Mouse (Mus musculus) G1E (cell line): ENCODE results near the gene Hp1bp3. TPM values are rescaled to one million over a fixed set of nuclear protein-coding genes. Genes with fewer than 3 reads are reported as not detected.

ENCODE experiments used
- ATAC-seq: 2 replicates; pipeline ENCODE4 v1.8.0; 2016; ENCODE audit warnings: mild to moderate bottlenecking; ENCODE audit not compliant: insufficient number of reproducible peaks, poor library complexity, low FRiP score, severe bottlenecking; ENCODE audit errors: extremely low read depth
- DNase-seq: peaks from one replicate; pipeline ENCODE4 v3.0.0; 2012; ENCODE audit warnings: low spot score
- H3K27me3 ChIP-seq: 2 replicates; pipeline ENCODE4 v1.6.1; 2012; ENCODE audit warnings: mild to moderate bottlenecking, low read length, inconsistent platforms; ENCODE audit not compliant: insufficient read depth
- H3K36me3 ChIP-seq: replicated peaks from 2 replicates; pipeline ENCODE3; 2012; ENCODE audit warnings: mild to moderate bottlenecking, inconsistent platforms
- H3K4me1 ChIP-seq: 2 replicates; pipeline ENCODE4 v1.6.1; 2012; ENCODE audit warnings: low read depth, low read length, inconsistent platforms, mixed read lengths; ENCODE audit not compliant: insufficient read depth
- H3K4me3 ChIP-seq: 2 replicates; pipeline ENCODE4 v1.5.1; 2012; ENCODE audit warnings: low read depth, mild to moderate bottlenecking, inconsistent platforms, low read length, moderate library complexity, mixed read lengths
- H3K9me3 ChIP-seq: replicated peaks from 2 replicates; pipeline ENCODE4 v1.6.1; 2012; ENCODE audit warnings: inconsistent platforms
- CTCF ChIP-seq: IDR thresholded peaks from 2 replicates; pipeline ENCODE4 v1.5.1; 2012; ENCODE audit warnings: low read depth, low read length, inconsistent platforms, mixed read lengths
- GATA1 ChIP-seq: IDR thresholded peaks from 2 replicates; pipeline ENCODE4 v1.6.1; 2012; ENCODE audit warnings: borderline replicate concordance, low read length, inconsistent platforms, mixed read lengths
- GATA2 ChIP-seq: IDR thresholded peaks from 2 replicates; pipeline ENCODE4 v1.6.1; 2012; ENCODE audit warnings: low read depth, low read length, inconsistent platforms, borderline replicate concordance
- POLR2AphosphoS5 ChIP-seq: IDR thresholded peaks from 2 replicates; pipeline ENCODE4 v1.6.1; 2012; ENCODE audit warnings: low read depth, low read length, inconsistent platforms; ENCODE audit not compliant: insufficient replicate concordance
- TAL1 ChIP-seq: conservative IDR thresholded peaks from 2 replicates; pipeline ENCODE4 v1.6.1; 2012; ENCODE audit warnings: low read depth, low read length, inconsistent platforms, mixed read lengths
- polyA plus RNA-seq: library from polyadenylated mRNA; stranded (reverse); fragments of >175 nt; gene quantifications from 2 replicates; pipeline ENCODE4 v1.2.3, GENCODE M21; 2012
- total RNA-seq, 2 experiments: library from RNA; stranded (forward) in 1 of 2; stranded (reverse) in 1 of 2; fragments of 200-1000 nt in 1 of 2; fragments of >200 nt in 1 of 2; fragmentation: Nextera tagmentation in 1 of 2; gene quantifications; 2 replicates each; pipeline ENCODE4 v1.2.3; 2014 to 2017

Gene Hp1bp3
- total and polyA plus RNA-seq, 3 experiments: 41.6 to 216 (median 127) TPM

DNA sequence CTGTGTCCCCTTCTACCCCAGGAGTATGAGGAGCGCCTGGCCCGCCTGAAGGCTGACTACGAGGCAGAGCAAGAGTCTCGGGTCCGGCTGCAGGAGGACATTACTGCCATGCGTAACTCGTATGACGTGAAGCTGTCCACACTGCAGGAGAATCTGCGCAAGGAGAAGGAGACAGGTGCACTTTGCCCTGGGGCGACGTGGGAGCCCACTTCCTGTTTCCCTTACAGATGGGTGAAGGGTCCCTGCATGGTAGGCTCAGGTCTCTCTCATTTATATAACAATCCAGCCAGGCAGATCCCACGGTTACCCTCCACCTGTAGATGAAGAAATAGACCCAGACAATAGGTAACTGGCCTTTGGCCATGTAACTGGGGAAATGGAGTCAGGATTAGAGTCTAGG lies 70.3 kb downstream of the Hp1bp3 start:
- TF ChIP-seq TAL1 (no peak), GATA1 (no peak), POLR2AphosphoS5 (no peak), GATA2 (no peak), CTCF (no peak)
- Histone ChIP-seq H3K27me3 (peaks cover 43% of the 10 kb centered on the region), H3K4me1 (no peaks in the 10 kb centered on the region), H3K4me3 (no peak overlapping the region), H3K36me3 (no peaks in the 10 kb centered on the region), H3K9me3 (no peaks in the 10 kb centered on the region)
- ATAC-seq (no peak), DNase-seq (no peak)

DNA sequence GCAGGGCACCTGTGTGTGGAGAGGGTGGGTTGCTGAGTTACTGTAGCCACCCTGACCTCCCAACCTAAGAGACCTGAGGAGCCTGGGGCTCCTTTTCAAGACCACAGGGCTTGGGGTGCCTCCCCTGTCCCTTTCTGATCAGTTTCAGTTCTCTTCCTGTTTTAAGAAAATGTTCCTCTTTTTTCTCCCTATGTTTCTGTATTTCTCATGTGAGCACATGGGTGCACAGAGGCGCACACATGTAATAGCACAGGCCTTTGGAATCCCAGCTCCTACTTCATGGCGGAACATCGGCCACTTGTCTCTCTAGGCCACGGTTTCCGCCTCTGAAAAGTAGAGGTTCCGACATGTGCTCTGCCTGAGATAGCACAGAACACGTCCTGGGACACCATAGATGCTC lies 72.6 kb downstream of the Hp1bp3 start:
- no peak overlapping the region for H3K4me3 ChIP-seq
- no peaks in the 10 kb centered on the region for H3K4me1 ChIP-seq
- H3K27me3 ChIP-seq: peaks cover 57% of the 10 kb centered on the region
- no peak for ATAC-seq
- no peak for TF ChIP-seq GATA2
- TF ChIP-seq TAL1: no peak
- TF ChIP-seq CTCF: no peak
- no peak for TF ChIP-seq POLR2AphosphoS5
- TF ChIP-seq GATA1: no peak
- no peaks in the 10 kb centered on the region for H3K36me3 ChIP-seq
- no peaks in the 10 kb centered on the region for H3K9me3 ChIP-seq
- DNase-seq: no peak

DNA sequence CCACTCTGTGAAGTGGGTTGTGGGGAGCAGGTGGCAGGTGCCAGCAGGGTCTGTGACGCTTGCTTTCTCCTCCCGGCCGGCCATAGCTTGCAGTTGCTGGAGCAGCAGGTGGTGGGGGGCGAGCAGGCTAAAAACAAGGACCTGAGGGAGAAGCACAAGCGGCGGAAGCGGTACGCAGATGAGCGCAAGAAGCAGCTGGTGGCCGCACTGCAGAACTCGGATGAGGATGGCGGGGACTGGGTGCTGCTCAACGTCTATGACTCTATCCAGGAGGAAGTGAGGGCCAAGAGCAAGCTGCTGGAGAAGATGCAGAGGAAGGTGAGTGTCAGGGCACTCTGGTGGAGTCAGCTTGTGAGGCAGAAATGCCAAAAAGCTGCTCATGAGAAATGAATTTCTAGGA lies 75.9 kb downstream of the Hp1bp3 start:
- Histone ChIP-seq H3K36me3 (no peaks in the 10 kb centered on the region), H3K9me3 (no peaks in the 10 kb centered on the region), H3K4me1 (no peaks in the 10 kb centered on the region), H3K27me3 (peaks cover 52% of the 10 kb centered on the region), H3K4me3 (no peak overlapping the region)
- ATAC-seq (no peak), DNase-seq (no peak)
- TF ChIP-seq GATA1 (no peak), CTCF (no peak), TAL1 (no peak), POLR2AphosphoS5 (no peak), GATA2 (no peak)

DNA sequence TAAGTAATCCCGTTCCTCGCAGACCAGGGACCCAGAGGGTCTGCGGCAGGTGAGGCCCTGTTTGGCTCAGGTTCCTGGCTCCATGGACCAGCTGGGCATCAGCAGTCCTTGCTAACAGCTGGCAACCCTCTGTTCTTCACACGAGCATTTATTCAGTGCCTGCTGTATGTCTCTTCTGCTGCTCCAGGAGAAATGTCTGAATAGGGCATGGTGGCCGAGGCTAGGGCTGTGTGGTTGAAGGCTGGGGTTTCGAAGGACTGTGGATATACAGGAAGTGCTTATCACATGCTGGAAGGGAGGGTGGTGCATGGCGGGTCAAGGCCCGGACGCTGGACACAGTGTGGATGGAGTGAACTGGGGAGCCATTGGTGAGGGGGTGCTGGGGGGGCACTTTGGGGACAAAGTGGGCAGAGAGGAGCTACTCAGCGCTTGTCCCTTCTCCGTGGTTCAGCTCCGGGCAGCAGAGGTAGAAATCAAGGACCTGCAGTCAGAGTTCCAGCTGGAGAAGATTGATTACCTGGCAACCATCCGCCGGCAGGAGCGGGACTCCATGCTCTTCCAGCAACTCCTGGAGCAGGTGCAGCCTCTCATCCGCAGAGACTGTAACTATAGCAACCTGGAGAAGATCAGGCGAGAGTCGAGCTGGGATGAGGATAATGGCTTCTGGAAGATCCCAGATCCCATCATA lies 77.3 kb downstream of the Hp1bp3 start:
- DNase-seq: no peak
- Histone ChIP-seq H3K9me3 (no peaks in the 10 kb centered on the region), H3K4me3 (no peak overlapping the region), H3K36me3 (no peaks in the 10 kb centered on the region), H3K27me3 (peaks cover 44% of the 10 kb centered on the region), H3K4me1 (no peaks in the 10 kb centered on the region)
- ATAC-seq: no peak
- no peak for TF ChIP-seq GATA2
- TF ChIP-seq POLR2AphosphoS5: no peak
- TF ChIP-seq CTCF: no peak
- no peak for TF ChIP-seq TAL1
- no peak for TF ChIP-seq GATA1

DNA sequence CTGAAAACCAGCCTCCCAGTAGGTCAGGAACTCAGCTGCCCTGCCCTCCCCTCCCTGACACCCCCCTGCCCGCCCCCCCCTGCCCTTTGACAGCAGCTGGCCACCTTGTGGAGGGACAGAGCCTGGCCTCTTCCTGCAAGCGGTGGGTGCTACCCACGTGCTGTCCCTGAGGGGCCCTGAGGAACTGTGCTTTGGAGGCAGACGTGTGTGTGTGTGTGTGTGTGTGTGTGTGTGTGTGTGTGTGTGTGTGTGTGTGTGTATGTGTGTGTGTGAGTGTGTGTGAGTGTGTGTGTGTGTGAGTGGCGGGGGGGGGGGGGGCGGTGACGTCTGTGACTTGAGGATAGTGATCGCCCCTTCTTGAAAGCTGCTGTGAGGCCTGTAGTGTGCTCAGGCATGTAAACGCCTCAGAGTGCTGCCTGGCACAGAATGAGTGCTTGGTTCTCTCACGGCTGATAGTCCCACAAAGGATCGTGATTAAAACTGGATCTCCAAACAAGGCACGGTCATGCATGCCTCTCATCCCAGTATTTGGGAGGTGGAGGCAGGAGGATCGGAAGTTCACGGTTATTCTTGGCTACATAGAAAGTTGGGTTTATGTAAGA lies 78.0 kb downstream of the Hp1bp3 start:
- no peaks in the 10 kb centered on the region for H3K9me3 ChIP-seq
- DNase-seq (no peak), ATAC-seq (no peak)
- TF ChIP-seq CTCF: no peak
- no peak for TF ChIP-seq GATA1
- no peak for TF ChIP-seq GATA2
- no peak for TF ChIP-seq POLR2AphosphoS5
- TF ChIP-seq TAL1: no peak
- H3K4me3 ChIP-seq: no peak overlapping the region
- H3K27me3 ChIP-seq: peaks cover 42% of the 10 kb centered on the region
- no peaks in the 10 kb centered on the region for H3K4me1 ChIP-seq
- no peaks in the 10 kb centered on the region for H3K36me3 ChIP-seq

Other genes starting within 250 kb of the Hp1bp3 start
- gene Eif4g3, start 223.3 kb upstream of the Hp1bp3 start, total RNA-seq (2014; fragmentation: Nextera tagmentation): 77.8 and 97.9 TPM in 2 replicates
- gene Eif4g3, start 223.3 kb upstream of the Hp1bp3 start, total RNA-seq (2017): 24.7 and 25.5 TPM in 2 replicates
- gene Eif4g3, start 223.3 kb upstream of the Hp1bp3 start, polyA plus RNA-seq: 72.3 and 85.9 TPM in 2 replicates
- gene Sh2d5, start 34.1 kb downstream of the Hp1bp3 start, total RNA-seq (2014; fragmentation: Nextera tagmentation): 0.68 and 2.0 TPM in 2 replicates
- 0.55 and 0.99 TPM in 2 replicates for gene Sh2d5, start 34.1 kb downstream of the Hp1bp3 start, total RNA-seq (2017)
- 0.61 and 0.81 TPM in 2 replicates for gene Sh2d5, start 34.1 kb downstream of the Hp1bp3 start, polyA plus RNA-seq
- gene Kif17, start 34.1 kb downstream of the Hp1bp3 start, total RNA-seq (2014; fragmentation: Nextera tagmentation): not detected in 2 replicates
- 0.16 TPM in 1 of 2 replicates, not detected in the other for gene Kif17, start 34.1 kb downstream of the Hp1bp3 start, total RNA-seq (2017)
- 0.13 and 0.16 TPM in 2 replicates for gene Kif17, start 34.1 kb downstream of the Hp1bp3 start, polyA plus RNA-seq
- 159 and 162 TPM in 2 replicates for gene Ddost, start 88.4 kb downstream of the Hp1bp3 start, total RNA-seq (2014; fragmentation: Nextera tagmentation)
- gene Ddost, start 88.4 kb downstream of the Hp1bp3 start, total RNA-seq (2017): 63.3 and 81.3 TPM in 2 replicates
- 93.2 and 99.4 TPM in 2 replicates for gene Ddost, start 88.4 kb downstream of the Hp1bp3 start, polyA plus RNA-seq
- gene Pink1, start 110.0 kb downstream of the Hp1bp3 start, total RNA-seq (2014; fragmentation: Nextera tagmentation): 9.3 and 15.0 TPM in 2 replicates
- 19.4 and 27.0 TPM in 2 replicates for gene Pink1, start 110.0 kb downstream of the Hp1bp3 start, total RNA-seq (2017)
- gene Pink1, start 110.0 kb downstream of the Hp1bp3 start, polyA plus RNA-seq: 26.5 and 30.1 TPM in 2 replicates
- not detected in 2 replicates for gene Cda, start 151.7 kb downstream of the Hp1bp3 start, total RNA-seq (2014; fragmentation: Nextera tagmentation)
- gene Cda, start 151.7 kb downstream of the Hp1bp3 start, total RNA-seq (2017): not detected in 2 replicates
- gene Cda, start 151.7 kb downstream of the Hp1bp3 start, polyA plus RNA-seq: not detected in 2 replicates
- not detected in 2 replicates for gene Fam43b, start 180.2 kb downstream of the Hp1bp3 start, total RNA-seq (2014; fragmentation: Nextera tagmentation)
- gene Fam43b, start 180.2 kb downstream of the Hp1bp3 start, total RNA-seq (2017): 0.11 TPM in 1 of 2 replicates, not detected in the other
- not detected in 2 replicates for gene Fam43b, start 180.2 kb downstream of the Hp1bp3 start, polyA plus RNA-seq
- 8.6 and 10.5 TPM in 2 replicates for gene Mul1, start 218.4 kb downstream of the Hp1bp3 start, total RNA-seq (2014; fragmentation: Nextera tagmentation)
- 9.2 TPM in 2 replicates for gene Mul1, start 218.4 kb downstream of the Hp1bp3 start, total RNA-seq (2017)
- 41.4 and 53.3 TPM in 2 replicates for gene Mul1, start 218.4 kb downstream of the Hp1bp3 start, polyA plus RNA-seq
- gene Camk2n1, start 238.0 kb downstream of the Hp1bp3 start, total RNA-seq (2014; fragmentation: Nextera tagmentation): 3.0 TPM in 2 replicates
- gene Camk2n1, start 238.0 kb downstream of the Hp1bp3 start, total RNA-seq (2017): 1.5 and 1.6 TPM in 2 replicates
- gene Camk2n1, start 238.0 kb downstream of the Hp1bp3 start, polyA plus RNA-seq: 3.7 and 4.9 TPM in 2 replicates